Mouse (Mus musculus): Measurements from ENCODE around the gene Ccdc191.

DNA sequence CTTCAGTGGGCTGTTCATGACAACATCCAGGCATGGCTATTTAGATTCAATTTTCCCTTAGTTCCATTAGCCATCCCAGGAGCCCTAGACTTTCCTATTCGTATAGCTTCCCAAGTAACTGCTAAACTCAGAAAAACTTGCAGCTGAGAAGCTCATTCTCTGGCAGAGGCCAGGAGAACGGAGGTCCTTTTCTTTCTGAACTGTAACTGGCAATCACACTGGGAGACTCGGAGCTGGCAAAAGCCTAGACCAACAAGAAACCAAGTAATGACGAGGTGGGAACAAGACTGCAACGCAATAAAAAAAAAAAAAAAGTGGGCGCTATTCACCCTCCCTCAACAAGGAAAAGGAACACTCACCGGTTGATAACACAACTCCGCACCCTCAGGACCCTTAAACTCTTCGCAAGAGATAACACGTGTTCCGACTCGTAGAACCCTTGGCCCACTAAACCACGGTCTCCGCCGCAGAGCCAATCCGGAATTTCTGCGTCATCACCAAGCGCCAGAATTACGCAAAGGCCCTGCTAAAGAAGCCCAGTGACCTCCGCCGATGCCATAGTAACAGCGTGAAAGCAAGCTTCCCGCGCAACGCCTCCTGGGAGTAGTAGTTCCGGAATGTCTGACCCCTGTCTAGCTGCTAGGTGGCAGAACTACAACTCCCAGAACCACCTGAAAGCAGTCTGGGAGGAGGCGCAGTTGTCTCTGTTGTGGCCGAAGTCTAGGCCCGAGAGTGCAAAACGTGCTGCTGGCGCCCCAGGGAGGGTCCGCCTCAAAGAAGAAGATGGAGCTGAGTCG, at the start of gene Ccdc191:
- no peak for TF ChIP-seq CTCF (IDR thresholded peaks at IDR 0.05; ENCODE audit: control insufficient read depth, insufficient read depth, insufficient read length)
- TF ChIP-seq USF1 (IDR thresholded peaks at IDR 0.05; ENCODE audit: low read depth): peak; percentile 25
- TF ChIP-seq MAX (IDR thresholded peaks at IDR 0.05): peak; percentile 95
- TF ChIP-seq CEBPB (IDR thresholded peaks at IDR 0.05; ENCODE audit: low read depth): peak; percentile 93

Data from C2C12 (cell line).